Mouse (Mus musculus) layer of hippocampus, adult 2 months (tissue): ENCODE measurements around the gene Srl. TPM values are rescaled to one million over a fixed set of nuclear protein-coding genes. Genes with fewer than 3 reads are reported as not detected.

Experiments
- DNase-seq, 2 experiments: peaks; one replicate each; pipeline ENCODE4 v3.0.0; 2022; ENCODE audit warnings: low spot score in 2 of 2
- H3K27ac ChIP-seq: fragments of 200-600 bp; 2 replicates; pipeline ENCODE4 v1.8.1; 2022
- H3K4me3 ChIP-seq: fragments of 200-600 bp; 2 replicates; pipeline ENCODE4 v1.8.1; 2022; ENCODE audit warnings: mild to moderate bottlenecking
- CTCF ChIP-seq: fragments of 200-600 bp; conservative IDR thresholded peaks from 2 replicates; pipeline ENCODE4 v1.8.1; 2022; ENCODE audit warnings: antibody characterized with exemption, mild to moderate bottlenecking, moderate library complexity
- total RNA-seq, 2 experiments: library from RNA; stranded (reverse); gene quantifications; 2 replicates each; pipeline ENCODE4 v1.2.3; 2021

Srl gene
- total RNA-seq, 2 experiments from 2014 or later = 13.2 to 14.9 TPM

- TF ChIP-seq CTCF = no peak
- Histone ChIP-seq H3K27ac (no peak overlapping the region), H3K4me3 (no peak overlapping the region)
- no peak for DNase-seq
Measured at GRCm38 (mm10) chr16:4521074-4521667, 20.4 kb downstream of the Srl start.

DNA sequence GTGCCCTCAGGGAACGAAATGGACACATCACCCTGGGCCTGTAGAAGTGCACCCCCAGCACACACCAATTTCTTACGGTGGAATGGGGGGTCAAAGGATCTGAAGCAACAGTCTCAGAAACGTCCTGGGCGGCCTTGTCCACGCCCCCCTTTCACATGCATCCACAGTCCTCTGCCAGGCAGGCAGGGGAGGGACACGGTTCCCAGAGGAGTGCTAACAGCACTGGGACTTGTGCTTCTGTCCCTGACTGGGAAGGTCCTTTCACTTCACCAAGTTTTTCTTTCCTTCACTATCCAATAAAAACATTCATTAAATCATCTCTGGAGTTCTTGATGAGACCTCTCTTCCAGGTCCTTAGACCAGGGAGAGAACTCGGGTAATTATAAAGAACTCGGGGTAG is 20.9 kb downstream of the Srl start:
- Histone ChIP-seq H3K4me3 (no peak overlapping the region), H3K27ac (no peak overlapping the region)
- TF ChIP-seq CTCF = no peak
- DNase-seq = no peak

- DNase-seq = no peak
- TF ChIP-seq CTCF = no peak
- Histone ChIP-seq H3K27ac (no peak overlapping the region), H3K4me3 (no peak overlapping the region)
Measured at GRCm38 (mm10) chr16:4519825-4520224, 21.8 kb downstream of the Srl start.

GRCm38 (mm10) chr16:4519157-4519556 is 22.5 kb downstream of the Srl start:
- Histone ChIP-seq H3K27ac (peak overlapping the region; percentile 29; the same call in 1 of the 2 replicates), H3K4me3 (no peak overlapping the region)
- TF ChIP-seq CTCF = no peak
- DNase-seq = no peak

DNA sequence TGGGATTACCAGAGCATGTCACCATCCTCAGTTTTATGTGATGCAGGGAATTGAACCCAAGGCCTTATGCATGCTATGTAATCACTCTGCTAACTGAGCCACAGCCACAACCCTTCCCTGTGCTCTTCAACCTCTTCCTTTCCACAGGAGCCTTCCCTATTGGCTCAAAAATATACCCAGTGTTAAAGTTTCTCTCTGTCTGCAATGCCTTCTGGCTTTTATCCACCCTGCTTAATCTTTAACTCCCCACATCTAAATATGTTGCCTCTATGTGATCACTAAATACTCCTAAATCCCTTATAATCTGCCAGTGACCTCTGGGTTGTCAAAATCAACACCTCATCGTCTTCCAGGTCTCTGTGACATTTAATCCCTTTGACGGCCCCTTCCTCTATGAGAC is 23.7 kb downstream of the Srl start:
- H3K27ac ChIP-seq = no peak overlapping the region
- DNase-seq = no peak
- no peak for TF ChIP-seq CTCF

GRCm38 (mm10) chr16:4514383-4514782 is 27.2 kb downstream of the Srl start:
- H3K4me3 ChIP-seq = no peak overlapping the region
- no peak for DNase-seq
- no peak overlapping the region for H3K27ac ChIP-seq
- TF ChIP-seq CTCF = no peak

More for the DNA sequence above, 23.7 kb downstream of the Srl start:
- H3K4me3 ChIP-seq = no peak overlapping the region

DNA sequence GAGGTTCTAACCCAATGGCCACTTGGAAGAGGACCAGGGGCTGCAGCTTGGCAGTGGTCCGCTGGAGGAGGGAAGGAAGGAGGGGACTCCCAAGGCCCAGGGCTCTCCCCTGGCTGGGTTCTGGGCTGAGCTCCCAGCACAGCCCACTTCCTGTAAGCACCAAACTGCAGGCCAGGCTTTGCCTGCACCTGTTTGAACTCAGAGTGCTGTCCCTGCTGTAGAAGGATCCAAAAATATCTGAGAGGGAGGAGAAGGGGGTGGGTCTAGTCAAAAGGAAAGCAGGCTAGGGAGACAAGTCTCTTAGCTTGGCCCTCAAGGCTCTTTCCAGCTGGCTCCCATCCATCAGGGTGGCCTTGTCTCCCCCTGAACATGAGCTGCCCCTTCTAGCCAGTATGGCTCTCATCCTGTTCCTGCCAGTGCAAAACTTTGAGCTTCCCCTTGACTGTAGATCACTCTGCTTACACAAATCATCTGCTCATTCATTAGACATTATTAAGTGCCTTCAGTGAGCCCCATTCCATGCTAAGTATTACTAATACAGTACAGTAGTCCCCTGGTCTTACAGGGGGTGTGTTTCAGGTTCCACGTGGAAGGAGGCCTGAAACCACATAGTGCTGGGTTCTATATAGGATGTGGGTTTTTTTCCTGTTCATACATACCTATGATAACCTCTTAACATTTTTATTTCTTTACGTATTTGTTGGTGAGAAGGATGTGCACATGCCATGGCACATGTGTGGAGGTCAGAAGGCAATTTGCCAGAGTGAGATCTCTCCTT is 28.8 kb downstream of the Srl start:
- H3K4me3 ChIP-seq = no peak overlapping the region
- TF ChIP-seq CTCF = no peak
- H3K27ac ChIP-seq = peak overlapping the region; percentile 67
- DNase-seq = peak; percentile 39 to 40

DNA sequence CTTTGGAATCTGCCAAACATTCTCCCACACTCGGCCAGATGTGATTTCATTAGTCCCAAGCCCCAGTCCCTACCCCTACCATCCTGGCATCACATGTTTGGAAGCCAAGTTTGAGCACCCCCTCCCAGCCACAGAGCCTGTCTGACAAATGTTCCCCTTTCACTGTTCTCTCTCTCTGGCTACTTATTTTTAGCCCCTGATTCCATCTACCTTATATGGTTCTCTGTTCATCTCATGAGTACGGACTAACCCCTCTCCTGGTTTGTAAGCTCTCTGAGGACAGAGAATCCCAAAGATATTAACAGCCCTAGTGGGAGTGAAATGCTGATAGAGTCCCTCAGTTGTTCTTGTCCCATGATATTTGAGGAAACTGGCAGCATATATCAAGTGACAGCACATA is 30.2 kb downstream of the Srl start:
- Histone ChIP-seq H3K4me3 (no peak overlapping the region), H3K27ac (peak overlapping the region; percentile 67)
- DNase-seq = peak in 1 of 2 experiments; percentile 20
- no peak for TF ChIP-seq CTCF

DNA sequence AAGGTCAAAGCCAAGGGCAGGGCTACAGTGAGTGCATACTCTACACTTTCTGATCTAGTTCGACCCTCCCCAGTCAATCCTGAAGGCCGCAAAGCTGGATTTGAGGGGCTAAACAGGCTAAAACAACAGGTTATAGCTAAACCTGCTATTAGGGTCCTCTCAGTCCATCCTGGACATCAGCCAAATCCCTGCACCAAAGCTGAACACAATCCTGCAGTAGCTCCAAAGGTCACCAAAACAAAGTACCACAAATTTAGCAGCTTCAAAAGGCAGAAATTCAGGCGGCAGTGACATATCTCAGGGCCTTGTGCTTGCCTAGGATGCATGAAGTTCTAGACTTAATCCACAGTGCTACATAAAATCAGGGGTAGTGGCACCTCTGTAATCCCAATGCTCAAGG is 35.4 kb downstream of the Srl start:
- no peak overlapping the region for H3K27ac ChIP-seq
- H3K4me3 ChIP-seq = no peak overlapping the region
- no peak for DNase-seq
- no peak for TF ChIP-seq CTCF

- H3K4me3 ChIP-seq = no peak overlapping the region
- DNase-seq = no peak
- no peak for TF ChIP-seq CTCF
- no peak overlapping the region for H3K27ac ChIP-seq
Measured at GRCm38 (mm10) chr16:4503495-4503894, 38.1 kb downstream of the Srl start.

GRCm38 (mm10) chr16:4502568-4502967 is 39.0 kb downstream of the Srl start:
- no peak overlapping the region for H3K4me3 ChIP-seq
- H3K27ac ChIP-seq = no peak overlapping the region
- TF ChIP-seq CTCF = no peak
- DNase-seq = no peak

- no peak overlapping the region for H3K4me3 ChIP-seq
- no peak for TF ChIP-seq CTCF
- no peak for DNase-seq
- no peak overlapping the region for H3K27ac ChIP-seq
Measured at GRCm38 (mm10) chr16:4501703-4502102, 39.9 kb downstream of the Srl start.

GRCm38 (mm10) chr16:4500598-4501385 is 40.8 kb downstream of the Srl start:
- DNase-seq = no peak
- no peak overlapping the region for H3K4me3 ChIP-seq
- no peak for TF ChIP-seq CTCF
- H3K27ac ChIP-seq = no peak overlapping the region
